Mouse (Mus musculus) macrophage (primary cell): ENCODE results near the gene Cep57l1. TPM values are rescaled to one million over a fixed set of nuclear protein-coding genes. Genes with fewer than 3 reads are reported as not detected.

Source experiments
- H3K27ac ChIP-seq: fragments of 350-480 bp; formaldehyde crosslinking; 2 replicates; pipeline ENCODE4 v1.9.0; 2021
- H3K36me3 ChIP-seq: fragments of 350-480 bp; formaldehyde crosslinking; 2 replicates; pipeline ENCODE4 v1.9.0; 2021; ENCODE audit errors: inconsistent target
- H3K4me3 ChIP-seq: fragments of 350-480 bp; formaldehyde crosslinking; 2 replicates; pipeline ENCODE4 v1.9.0; 2021; ENCODE audit errors: inconsistent target
- H3K79me2 ChIP-seq: fragments of 350-480 bp; formaldehyde crosslinking; 2 replicates; pipeline ENCODE4 v1.9.0; 2021; ENCODE audit errors: inconsistent target
- WGBS: methylation state at CpG from one replicate; pipeline ENCODE4 v1.1.7; 2026; ENCODE audit warnings: inconsistent platforms; ENCODE audit not compliant: missing documents; 5-methylcytosine and 5-hydroxymethylcytosine counted together
- polyA plus RNA-seq: library from polyadenylated mRNA; stranded (reverse); fragments of 250-400 nt; gene quantifications from 3 replicates; pipeline ENCODE4 v1.2.4, GENCODE M21; 2018; ENCODE audit warnings: inconsistent platforms

The Cep57l1 gene
- polyA plus RNA-seq, 1 experiment from 2014 or later: 8.9 TPM

DNA sequence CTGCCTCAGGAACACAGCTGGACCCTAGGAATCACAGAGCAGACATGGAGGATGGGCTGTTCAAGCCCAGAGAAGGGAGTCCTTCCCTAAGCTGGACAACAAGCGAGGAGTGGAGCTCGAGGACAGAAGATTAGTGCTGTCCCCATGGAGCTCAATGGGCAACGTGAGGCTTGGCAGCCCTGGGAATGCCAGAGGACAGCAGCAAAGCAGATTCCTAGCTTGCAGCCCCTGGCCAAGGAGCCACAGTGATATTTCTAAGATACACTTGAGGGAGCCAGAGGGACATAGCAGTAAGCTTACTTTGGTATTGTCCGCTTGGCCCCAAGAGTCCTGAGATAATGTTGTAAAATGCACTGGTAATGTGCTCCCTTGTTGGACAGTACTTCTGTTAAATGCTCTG is 118.7 kb downstream of the Cep57l1 start:
- no peak overlapping the region for H3K4me3 ChIP-seq
- no peaks in the 10 kb centered on the region for H3K79me2 ChIP-seq
- H3K36me3 ChIP-seq: no peaks in the 10 kb centered on the region
- H3K27ac ChIP-seq: no peak overlapping the region
- 95% methylated on average over 4 of the region's 4 CpGs for WGBS

DNA sequence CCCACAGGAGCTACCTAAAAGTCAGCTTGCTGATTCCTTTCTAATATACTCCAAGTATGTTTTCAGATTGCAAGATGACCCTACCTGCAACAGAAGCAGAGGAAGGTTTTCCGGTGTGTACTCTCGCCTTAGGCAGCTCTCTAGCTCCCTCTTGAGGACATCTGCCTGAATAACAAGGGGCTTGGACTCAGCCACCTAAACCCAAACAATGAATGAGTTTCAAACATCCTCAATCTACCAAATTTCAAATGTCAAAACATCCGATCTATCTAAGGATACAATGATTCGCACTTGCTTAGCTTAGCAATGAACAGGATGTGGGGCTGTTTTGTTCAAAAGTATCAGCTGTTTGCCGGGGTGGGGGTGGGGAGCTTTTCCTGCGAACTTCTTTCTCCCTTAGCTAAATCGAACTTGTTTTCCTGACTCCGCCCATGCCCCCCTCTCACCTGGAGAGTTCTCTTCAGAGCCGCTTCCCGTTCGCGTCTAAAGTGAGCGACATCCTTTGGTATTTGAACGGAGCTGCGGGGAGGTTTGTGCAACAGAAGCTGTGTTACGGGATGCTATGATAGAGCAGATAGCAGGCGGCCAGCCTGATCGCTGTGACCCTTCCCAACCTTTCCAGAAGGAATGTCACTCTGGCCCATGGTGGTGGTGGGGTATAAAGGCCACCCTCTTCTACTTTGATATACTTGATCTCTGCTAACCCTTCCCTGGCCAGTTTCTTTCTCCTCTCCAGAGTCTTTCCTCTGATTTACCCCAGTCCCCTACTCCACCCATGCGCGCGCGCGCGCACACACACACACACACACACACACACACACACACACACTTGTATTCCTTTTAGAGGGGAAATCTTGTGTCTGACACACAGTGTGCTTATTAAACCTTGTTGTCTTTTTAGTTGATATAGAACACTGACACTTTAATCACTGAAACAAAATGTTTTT is 119.5 kb downstream of the Cep57l1 start:
- no peak overlapping the region; the same call in 1 of the 2 replicates for H3K4me3 ChIP-seq
- H3K27ac ChIP-seq: no peak overlapping the region
- WGBS: 24% methylated on average over 24 of the region's 24 CpGs
- H3K79me2 ChIP-seq: no peaks in the 10 kb centered on the region
- H3K36me3 ChIP-seq: no peaks in the 10 kb centered on the region

DNA sequence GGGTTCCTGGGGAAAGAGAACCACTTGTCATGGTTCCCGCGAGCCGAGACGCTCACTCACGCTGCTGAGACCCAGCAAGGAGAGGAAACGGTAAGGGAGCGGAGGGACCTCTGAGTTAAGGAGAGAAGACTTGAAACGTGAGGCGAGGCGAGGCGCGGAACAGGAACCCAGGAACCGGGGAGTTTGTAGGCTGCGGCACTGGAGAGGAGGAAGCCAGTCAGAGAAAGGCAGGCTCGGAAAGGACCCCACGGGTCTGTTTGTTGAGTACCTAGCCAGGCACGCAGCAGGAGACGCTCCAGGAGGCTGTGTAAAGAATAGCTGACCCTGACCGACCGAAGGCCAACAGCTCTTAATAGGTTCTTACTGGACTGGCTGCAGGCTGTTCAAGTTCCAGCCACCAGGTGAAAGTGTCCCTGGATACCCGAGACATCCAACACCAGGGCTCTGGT is 125.1 kb downstream of the Cep57l1 start:
- WGBS: 4% methylated on average over 21 of the region's 21 CpGs
- Histone ChIP-seq H3K36me3 (no peaks in the 10 kb centered on the region), H3K79me2 (no peaks in the 10 kb centered on the region), H3K4me3 (no peak overlapping the region), H3K27ac (no peak overlapping the region)

DNA sequence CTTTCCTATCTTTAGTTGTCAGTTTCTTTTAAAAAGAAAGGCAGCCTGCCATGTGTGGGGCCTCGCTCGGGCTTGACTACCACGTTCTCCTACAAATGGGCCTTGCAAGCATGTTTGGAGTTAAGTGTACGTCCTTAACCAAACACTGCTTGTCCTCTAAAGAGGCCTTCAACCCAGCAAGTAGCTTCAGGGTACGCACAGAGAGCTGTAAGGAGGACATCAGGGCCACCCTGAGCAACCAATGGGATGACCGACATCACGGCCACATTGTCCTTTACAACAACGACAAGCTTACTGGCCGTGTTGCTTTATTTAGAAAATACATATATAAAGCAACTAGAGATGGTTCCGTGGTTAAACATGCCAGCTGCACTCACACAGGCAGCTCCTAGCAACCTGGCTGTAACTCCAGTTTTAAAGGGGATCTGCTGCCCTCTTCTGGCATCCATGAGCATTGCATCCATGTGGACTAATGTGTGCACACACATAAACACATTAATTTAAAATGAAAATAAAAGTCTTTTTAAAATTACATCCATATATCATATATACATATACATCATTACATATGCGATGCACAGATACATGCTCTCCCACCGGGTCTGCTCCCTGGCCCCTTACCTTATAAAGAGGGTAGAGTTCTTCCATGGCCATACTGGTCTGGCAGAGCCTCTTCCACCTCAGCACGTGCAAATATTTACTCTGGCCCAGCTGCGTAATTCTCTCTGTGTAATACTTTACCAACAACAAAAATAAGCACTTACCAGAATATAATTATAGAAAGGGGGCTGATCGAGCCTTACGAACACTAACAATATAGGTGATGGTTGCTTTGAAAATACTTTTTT is 126.9 kb downstream of the Cep57l1 start:
- 49% methylated on average over 16 of the region's 16 CpGs for WGBS
- Histone ChIP-seq H3K4me3 (no peak overlapping the region), H3K36me3 (no peaks in the 10 kb centered on the region), H3K27ac (no peak overlapping the region), H3K79me2 (no peaks in the 10 kb centered on the region)

DNA sequence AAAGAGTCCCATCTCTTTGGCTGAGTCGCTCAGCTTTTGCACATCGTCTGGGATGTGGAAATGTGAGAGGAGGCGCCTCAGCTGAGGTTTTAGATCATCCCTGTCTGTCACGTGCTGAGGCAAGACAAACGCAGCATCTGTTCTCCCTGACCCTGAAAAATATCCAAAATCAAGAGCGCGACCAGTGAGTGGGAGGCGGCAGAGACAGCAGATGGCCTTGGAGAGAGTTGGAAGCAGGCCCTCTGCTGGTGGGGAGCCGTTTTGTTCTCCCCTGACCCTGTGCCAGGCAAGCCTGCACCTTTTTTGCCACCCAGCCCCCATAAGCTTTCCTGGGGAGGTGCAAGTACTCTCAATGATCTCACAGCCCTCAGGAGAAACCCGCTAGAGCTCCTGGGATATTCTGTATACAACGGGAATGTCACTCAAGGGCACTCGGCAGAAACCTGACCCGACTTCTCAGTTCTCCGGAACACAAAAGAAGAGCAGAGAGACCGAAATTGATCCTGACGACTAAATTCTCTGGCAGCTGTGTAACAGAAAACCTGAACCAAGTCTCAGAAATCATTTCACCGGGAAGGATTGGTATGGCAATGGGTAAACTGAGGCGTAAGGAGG is 130.8 kb downstream of the Cep57l1 start:
- H3K36me3 ChIP-seq: no peaks in the 10 kb centered on the region
- WGBS: 43% methylated on average over 18 of the region's 18 CpGs
- H3K27ac ChIP-seq: no peak overlapping the region
- H3K4me3 ChIP-seq: no peak overlapping the region
- H3K79me2 ChIP-seq: no peaks in the 10 kb centered on the region

DNA sequence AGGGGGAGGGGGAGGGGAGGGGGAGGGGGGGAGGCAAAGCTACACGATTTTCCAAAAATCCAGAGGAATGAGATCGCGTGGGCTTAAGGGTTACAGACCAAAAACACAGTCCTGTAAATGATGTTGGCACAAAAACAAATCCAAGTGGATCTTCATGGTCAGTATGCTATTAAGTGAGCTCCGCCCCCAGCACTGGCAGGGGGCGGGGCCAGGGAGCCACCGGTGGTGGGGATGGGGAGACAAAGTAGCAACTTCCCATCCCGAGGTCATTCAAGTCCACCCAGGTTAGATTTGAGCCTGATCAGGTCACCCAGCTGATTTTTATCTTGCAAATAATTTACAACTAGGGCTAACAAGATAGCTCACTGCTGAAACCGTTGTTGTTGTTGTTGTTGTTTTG is 132.3 kb downstream of the Cep57l1 start:
- H3K79me2 ChIP-seq: no peaks in the 10 kb centered on the region
- WGBS: 53% methylated on average over 5 of the region's 8 CpGs
- H3K4me3 ChIP-seq: no peak overlapping the region

DNA sequence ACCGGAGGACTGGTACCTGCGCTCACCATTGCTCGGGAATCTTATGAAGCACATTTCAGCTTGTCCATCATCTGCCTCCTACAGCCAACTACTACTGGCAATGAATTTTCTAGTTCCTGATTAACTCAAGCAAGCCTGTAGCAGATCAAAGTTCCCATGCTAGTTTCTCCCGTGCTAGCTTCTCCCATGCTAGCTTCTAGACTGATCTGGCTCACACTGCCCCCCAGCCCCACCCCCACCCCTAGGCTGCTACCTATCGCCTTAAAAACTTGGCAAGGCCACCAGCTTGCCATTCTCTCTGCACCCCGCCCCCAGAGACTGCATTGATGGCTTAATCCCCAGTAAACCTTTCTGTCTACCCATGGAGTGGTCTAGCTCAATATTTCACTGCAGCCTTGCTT is 133.0 kb downstream of the Cep57l1 start:
- WGBS: 95% methylated on average over 6 of the region's 6 CpGs
- no peaks in the 10 kb centered on the region for H3K79me2 ChIP-seq
- H3K27ac ChIP-seq: no peak overlapping the region

More for the DNA sequence above, 132.3 kb downstream of the Cep57l1 start:
- no peak overlapping the region for H3K27ac ChIP-seq
- no peaks in the 10 kb centered on the region for H3K36me3 ChIP-seq

DNA sequence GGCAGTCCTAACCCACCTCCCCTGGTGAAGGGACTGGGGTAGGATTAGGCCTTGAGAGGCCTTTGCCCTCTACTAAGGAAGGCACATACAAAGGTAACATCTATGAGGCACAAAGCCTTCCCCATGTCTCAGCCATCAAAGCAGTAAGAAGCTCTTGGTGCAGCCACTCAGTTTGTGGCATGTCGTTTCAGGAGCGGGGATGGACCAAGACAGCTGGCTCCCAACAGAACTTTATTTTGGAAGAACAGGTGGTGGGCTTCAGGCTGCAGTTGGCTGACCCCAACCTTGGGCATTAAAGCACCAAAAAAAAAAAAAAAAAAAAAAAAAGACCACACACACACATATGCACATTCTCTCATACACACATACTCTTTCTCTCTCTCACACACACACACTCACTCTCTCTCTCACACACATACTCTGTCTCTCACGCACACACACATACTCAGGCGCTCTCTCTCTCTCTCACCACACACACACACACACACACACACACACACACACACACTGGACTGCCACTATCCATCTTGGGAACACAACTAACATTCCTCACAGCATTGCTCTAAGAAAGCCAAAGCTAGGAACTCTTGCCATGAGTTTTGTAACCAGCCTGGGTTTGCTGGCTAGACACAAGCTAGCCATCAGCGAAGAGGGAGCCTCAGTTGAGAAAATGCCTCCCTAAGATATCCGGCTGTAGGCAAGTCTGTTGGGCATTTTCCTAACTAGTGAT is 133.7 kb downstream of the Cep57l1 start:
- 95% methylated on average over 6 of the region's 6 CpGs for WGBS

More for the DNA sequence above, 133.0 kb downstream of the Cep57l1 start:
- Histone ChIP-seq H3K36me3 (no peaks in the 10 kb centered on the region), H3K4me3 (no peak overlapping the region)

DNA sequence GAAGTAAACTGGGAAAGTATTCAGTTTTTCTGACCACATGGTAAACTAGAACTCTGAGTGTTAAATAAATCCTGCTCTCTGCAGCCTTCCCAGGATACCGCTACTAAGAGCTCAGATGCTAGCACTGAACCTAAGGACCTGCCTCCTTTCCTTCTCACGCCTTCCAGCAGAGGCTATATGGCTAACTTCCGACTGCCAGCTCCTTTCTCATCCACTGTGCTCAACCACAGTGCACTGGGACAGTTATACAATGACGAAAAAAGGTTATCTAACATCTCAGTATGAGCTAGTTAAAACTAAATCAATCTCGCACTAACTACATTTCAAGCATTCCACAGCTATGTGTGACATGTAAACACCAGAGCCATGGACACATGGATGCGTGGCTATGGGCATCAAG is 134.4 kb downstream of the Cep57l1 start:
- WGBS: 98% methylated on average over 6 of the region's 6 CpGs
- H3K27ac ChIP-seq: no peak overlapping the region
- no peak overlapping the region for H3K4me3 ChIP-seq
- H3K79me2 ChIP-seq: no peaks in the 10 kb centered on the region
- no peaks in the 10 kb centered on the region for H3K36me3 ChIP-seq

More for the DNA sequence above, 133.7 kb downstream of the Cep57l1 start:
- Histone ChIP-seq H3K27ac (no peak overlapping the region), H3K79me2 (no peaks in the 10 kb centered on the region), H3K4me3 (no peak overlapping the region), H3K36me3 (no peaks in the 10 kb centered on the region)

DNA sequence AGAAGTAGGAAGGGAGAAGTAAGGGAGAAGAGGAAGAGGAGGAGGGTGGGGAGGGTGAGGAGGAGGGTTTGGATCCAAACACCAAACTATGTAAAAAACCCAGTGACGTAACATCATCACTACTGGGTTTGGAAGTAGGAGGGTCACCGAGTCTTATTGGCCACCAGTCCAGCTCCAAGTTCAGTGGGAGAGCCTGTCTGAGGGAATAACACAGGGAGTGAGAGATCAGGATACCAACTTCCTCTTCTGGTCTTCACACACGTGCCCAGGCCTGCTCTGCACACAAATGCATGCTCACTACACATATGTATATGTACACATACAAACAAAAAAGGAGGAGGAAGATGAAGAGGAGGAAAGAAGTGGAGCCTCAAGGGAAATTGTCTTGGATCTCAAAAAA is 135.3 kb downstream of the Cep57l1 start:
- H3K79me2 ChIP-seq: no peaks in the 10 kb centered on the region
- 33% methylated on average over 3 of the region's 3 CpGs for WGBS
- no peaks in the 10 kb centered on the region for H3K36me3 ChIP-seq
- H3K4me3 ChIP-seq: no peak overlapping the region
- H3K27ac ChIP-seq: no peak overlapping the region

DNA sequence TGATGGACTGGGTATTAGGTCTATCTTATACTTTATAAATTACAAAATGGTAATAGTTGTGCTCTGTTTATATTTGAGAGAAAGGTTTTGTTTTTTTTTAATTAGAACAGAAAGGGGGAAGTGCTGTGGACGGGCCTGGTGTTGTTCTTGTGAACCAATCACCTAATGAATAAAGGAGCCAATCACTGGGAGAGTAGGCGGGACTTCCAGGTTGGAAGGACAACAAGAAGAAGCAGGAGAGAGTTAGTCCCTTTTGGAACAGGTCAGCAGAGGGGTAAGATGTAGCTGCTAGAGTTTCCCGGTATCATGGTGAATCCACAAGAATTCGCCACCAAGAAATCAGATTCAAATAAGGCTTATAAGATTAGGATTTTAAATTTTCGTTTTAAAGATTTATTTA is 139.5 kb downstream of the Cep57l1 start:
- no peaks in the 10 kb centered on the region for H3K36me3 ChIP-seq
- H3K27ac ChIP-seq: no peak overlapping the region
- no peaks in the 10 kb centered on the region for H3K79me2 ChIP-seq
- 73% methylated on average over 4 of the region's 5 CpGs for WGBS
- H3K4me3 ChIP-seq: no peak overlapping the region
